Mouse (Mus musculus): ENCODE measurements around the gene Lipk. TPM values are rescaled to one million over a fixed set of nuclear protein-coding genes. Genes with fewer than 3 reads are reported as not detected.

Gene Lipk
- not detected in 2 replicates for polyA plus RNA-seq (2015; fragmentation: Nextera tagmentation; extraction: Ambion mirVana)

- H3K4me3 ChIP-seq (ENCODE audit: low read depth, low read length), result no peak within 1 kb of the TSS
- DNase-seq (ENCODE audit: low spot score) (no peak), ATAC-seq (no peak)
- H3K9ac ChIP-seq (replicated peaks; ENCODE audit: low read depth), result no peak within 1 kb of the TSS
- H3K36me3 ChIP-seq (ENCODE audit: insufficient read depth, low read length), result no peaks in the 10 kb centered on the region
- TF ChIP-seq CTCF (IDR thresholded peaks at IDR 0.05) (no peak), EP300 (IDR thresholded peaks at IDR 0.05) (no peak)
- no peaks in the 10 kb centered on the region for H3K27me3 ChIP-seq (replicated peaks; ENCODE audit: insufficient read depth, low read length)
- no peaks in the 10 kb centered on the region for H3K9me3 ChIP-seq (ENCODE audit: low read length)
- no peak within 1 kb of the TSS for H3K4me2 ChIP-seq (replicated peaks; ENCODE audit: low read depth, low read length)
- H3K4me1 ChIP-seq (ENCODE audit: insufficient read depth, low read depth, low read length), result no peaks in the 10 kb centered on the region
- H3K27ac ChIP-seq (ENCODE audit: low read length), result no peak within 1 kb of the TSS
- WGBS, result 69% methylated on average over 6 of the region's 6 CpGs
Measured at GRCm38 (mm10) chr19:34008002-34008401, at the start of gene Lipk. TSS of gene Lipk (plus strand) at chr19:34008290.

- no peaks in the 10 kb centered on the region for H3K36me3 ChIP-seq (ENCODE audit: insufficient read depth, low read length)
- no peak for TF ChIP-seq EP300 (IDR thresholded peaks at IDR 0.05)
- TF ChIP-seq CTCF (IDR thresholded peaks at IDR 0.05), result no peak
Measured at GRCm38 (mm10) chr19:33960887-33961286, 47.2 kb upstream of the Lipk start, which contains the start of gene Lipf. TSS of gene Lipf (plus strand) at chr19:33961187.

GRCm38 (mm10) chr19:33979007-33979406, 29.1 kb upstream of the Lipk start:
- no peak overlapping the region for H3K4me2 ChIP-seq (replicated peaks; ENCODE audit: low read depth, low read length)
- ATAC-seq, result no peak
- DNase-seq (ENCODE audit: low spot score), result peak; percentile 18
- no peak overlapping the region for H3K4me3 ChIP-seq (ENCODE audit: low read depth, low read length)
- H3K27ac ChIP-seq (ENCODE audit: low read length), result no peak overlapping the region
- no peaks in the 10 kb centered on the region for H3K9me3 ChIP-seq (ENCODE audit: low read length)
- no peaks in the 10 kb centered on the region for H3K36me3 ChIP-seq (ENCODE audit: insufficient read depth, low read length)
- H3K9ac ChIP-seq (replicated peaks; ENCODE audit: low read depth), result no peak overlapping the region
- TF ChIP-seq CTCF (IDR thresholded peaks at IDR 0.05) (peak; percentile 65), EP300 (IDR thresholded peaks at IDR 0.05) (no peak)
- no peaks in the 10 kb centered on the region for H3K4me1 ChIP-seq (ENCODE audit: insufficient read depth, low read depth, low read length)
- 44% methylated on average over 3 of the region's 3 CpGs for WGBS
- H3K27me3 ChIP-seq (replicated peaks; ENCODE audit: insufficient read depth, low read length), result no peaks in the 10 kb centered on the region

More at GRCm38 (mm10) chr19:33960887-33961286, 47.2 kb upstream of the Lipk start, which contains the start of gene Lipf:
- H3K9me3 ChIP-seq (ENCODE audit: low read length), result no peaks in the 10 kb centered on the region
- H3K4me2 ChIP-seq (replicated peaks; ENCODE audit: low read depth, low read length), result no peak within 1 kb of the TSS
- H3K27me3 ChIP-seq (replicated peaks; ENCODE audit: insufficient read depth, low read length), result no peaks in the 10 kb centered on the region
- no peak within 1 kb of the TSS for H3K9ac ChIP-seq (replicated peaks; ENCODE audit: low read depth)
- no peak within 1 kb of the TSS for H3K4me3 ChIP-seq (ENCODE audit: low read depth, low read length)
- DNase-seq (ENCODE audit: low spot score) (no peak), ATAC-seq (no peak)
- H3K27ac ChIP-seq (ENCODE audit: low read length), result no peak within 1 kb of the TSS
- no peaks in the 10 kb centered on the region for H3K4me1 ChIP-seq (ENCODE audit: insufficient read depth, low read depth, low read length)

- Histone ChIP-seq H3K36me3 (ENCODE audit: insufficient read depth, low read length) (no peaks in the 10 kb centered on the region), H3K9me3 (ENCODE audit: low read length) (no peaks in the 10 kb centered on the region), H3K27ac (ENCODE audit: low read length) (no peak overlapping the region), H3K4me3 (ENCODE audit: low read depth, low read length) (no peak overlapping the region), H3K9ac (replicated peaks; ENCODE audit: low read depth) (no peak overlapping the region), H3K27me3 (replicated peaks; ENCODE audit: insufficient read depth, low read length) (no peaks in the 10 kb centered on the region), H3K4me2 (replicated peaks; ENCODE audit: low read depth, low read length) (no peak overlapping the region), H3K4me1 (ENCODE audit: insufficient read depth, low read depth, low read length) (no peaks in the 10 kb centered on the region)
- ATAC-seq (no peak), DNase-seq (ENCODE audit: low spot score) (no peak)
- 76% methylated on average over 3 of the region's 3 CpGs for WGBS
- TF ChIP-seq CTCF (IDR thresholded peaks at IDR 0.05), result no peak
- TF ChIP-seq EP300 (IDR thresholded peaks at IDR 0.05), result no peak
Measured at GRCm38 (mm10) chr19:33983043-33983442, 25.0 kb upstream of the Lipk start.

GRCm38 (mm10) chr19:34021440-34022172, 13.5 kb downstream of the Lipk start:
- DNase-seq (ENCODE audit: low spot score) (no peak), ATAC-seq (no peak)
- H3K4me3 ChIP-seq (ENCODE audit: low read depth, low read length), result no peak overlapping the region
- H3K4me2 ChIP-seq (replicated peaks; ENCODE audit: low read depth, low read length), result no peak overlapping the region
- no peak overlapping the region for H3K9ac ChIP-seq (replicated peaks; ENCODE audit: low read depth)
- no peaks in the 10 kb centered on the region for H3K36me3 ChIP-seq (ENCODE audit: insufficient read depth, low read length)
- no peaks in the 10 kb centered on the region for H3K4me1 ChIP-seq (ENCODE audit: insufficient read depth, low read depth, low read length)
- no peaks in the 10 kb centered on the region for H3K9me3 ChIP-seq (ENCODE audit: low read length)
- 80% methylated on average over 11 of the region's 11 CpGs for WGBS
- no peaks in the 10 kb centered on the region for H3K27me3 ChIP-seq (replicated peaks; ENCODE audit: insufficient read depth, low read length)
- TF ChIP-seq EP300 (IDR thresholded peaks at IDR 0.05) (no peak), CTCF (IDR thresholded peaks at IDR 0.05) (no peak)
- no peak overlapping the region for H3K27ac ChIP-seq (ENCODE audit: low read length)

- no peak overlapping the region for H3K9ac ChIP-seq (replicated peaks; ENCODE audit: low read depth)
- DNase-seq (ENCODE audit: low spot score), result peak; percentile 59
- WGBS, result 39% methylated on average over 3 of the region's 3 CpGs
- no peak overlapping the region for H3K4me3 ChIP-seq (ENCODE audit: low read depth, low read length)
- no peaks in the 10 kb centered on the region for H3K4me1 ChIP-seq (ENCODE audit: insufficient read depth, low read depth, low read length)
- no peak overlapping the region for H3K4me2 ChIP-seq (replicated peaks; ENCODE audit: low read depth, low read length)
- H3K9me3 ChIP-seq (ENCODE audit: low read length), result no peaks in the 10 kb centered on the region
- H3K36me3 ChIP-seq (ENCODE audit: insufficient read depth, low read length), result no peaks in the 10 kb centered on the region
- TF ChIP-seq EP300 (IDR thresholded peaks at IDR 0.05), result no peak
- peak; percentile 64 for TF ChIP-seq CTCF (IDR thresholded peaks at IDR 0.05)
- H3K27me3 ChIP-seq (replicated peaks; ENCODE audit: insufficient read depth, low read length), result no peaks in the 10 kb centered on the region
- no peak overlapping the region for H3K27ac ChIP-seq (ENCODE audit: low read length)
- ATAC-seq, result no peak
Measured at GRCm38 (mm10) chr19:34022759-34023158, 14.7 kb downstream of the Lipk start.
